Mouse (Mus musculus) adrenal gland, adult 8-10 months (tissue): Measurements from ENCODE around the gene Itgbl1. TPM values are rescaled to one million over a fixed set of nuclear protein-coding genes. Genes with fewer than 3 reads are reported as not detected.
"Not testable (repeated sequence)": the region's sequence is repeated elsewhere in the genome, so short reads cannot be mapped to it uniquely, and the experiment has no call there.

ENCODE experiments used
- DNase-seq: peaks from one replicate; pipeline ENCODE4 v3.0.0; 2022
- total RNA-seq, 4 experiments: library from RNA; stranded (reverse); gene quantifications; 2 replicates each; pipeline ENCODE4 v1.2.4; 2022

Gene Itgbl1
- total RNA-seq: 1 to 10 TPM; 1.9 to 4.6 (median 2.4) TPM

DNA sequence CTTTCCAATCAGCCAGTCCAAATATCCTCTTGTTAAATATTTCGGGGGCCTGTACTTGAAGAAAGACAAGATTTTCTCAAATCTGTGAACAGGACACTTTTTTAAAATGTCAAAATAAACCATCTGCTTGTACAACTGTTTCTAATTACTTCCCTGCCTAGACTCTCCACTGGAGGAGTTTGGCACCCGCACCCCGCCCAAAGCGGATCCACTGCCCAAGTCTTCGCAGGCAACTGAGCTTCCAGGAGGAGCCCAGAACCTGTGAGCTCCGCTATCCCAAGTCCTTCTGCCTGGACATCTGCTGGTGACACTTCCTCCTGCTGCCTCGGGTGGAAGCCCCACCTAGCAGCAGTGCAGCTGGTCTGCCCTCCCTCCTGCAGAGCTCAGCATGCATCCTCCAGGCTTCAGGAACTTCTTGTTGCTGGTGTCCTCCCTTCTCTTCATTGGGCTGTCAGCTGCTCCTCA lies at the start of gene Itgbl1:
Gene Itgbl1 (plus strand): TSS at position 51 of the 465 bp plus-strand sequence.
- DNase-seq: no peak

GRCm38 (mm10) chr14:123622969-123623368 lies 36.8 kb upstream of the Itgbl1 start:
- DNase-seq: no peak

GRCm38 (mm10) chr14:123626501-123627179 lies 33.1 kb upstream of the Itgbl1 start, which contains the start of gene Nalcn:
Gene Nalcn (minus strand): TSS chr14:123627144.
- no peak for DNase-seq

DNA sequence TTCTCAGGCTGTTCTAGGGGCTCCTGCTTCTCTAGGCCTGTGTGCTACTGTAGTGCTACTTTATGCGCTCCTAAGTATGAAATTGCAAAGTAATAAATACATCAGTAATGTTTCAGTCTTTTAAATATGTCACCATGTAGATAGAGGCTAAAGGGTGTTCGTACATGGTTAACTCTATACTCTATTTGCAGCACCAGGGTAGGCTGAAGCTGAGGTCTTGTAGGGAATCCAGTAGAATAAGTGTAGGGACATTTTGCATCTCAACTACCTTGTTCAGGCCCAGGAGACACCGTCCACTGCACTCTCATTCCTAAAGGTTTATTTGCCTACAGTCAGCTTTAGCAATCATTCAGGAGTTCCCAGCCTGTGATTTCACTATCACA lies 32.6 kb upstream of the Itgbl1 start:
- no peak for DNase-seq

GRCm38 (mm10) chr14:123661091-123661491 lies 1.3 kb downstream of the Itgbl1 start:
- peak; percentile 11 for DNase-seq

DNA sequence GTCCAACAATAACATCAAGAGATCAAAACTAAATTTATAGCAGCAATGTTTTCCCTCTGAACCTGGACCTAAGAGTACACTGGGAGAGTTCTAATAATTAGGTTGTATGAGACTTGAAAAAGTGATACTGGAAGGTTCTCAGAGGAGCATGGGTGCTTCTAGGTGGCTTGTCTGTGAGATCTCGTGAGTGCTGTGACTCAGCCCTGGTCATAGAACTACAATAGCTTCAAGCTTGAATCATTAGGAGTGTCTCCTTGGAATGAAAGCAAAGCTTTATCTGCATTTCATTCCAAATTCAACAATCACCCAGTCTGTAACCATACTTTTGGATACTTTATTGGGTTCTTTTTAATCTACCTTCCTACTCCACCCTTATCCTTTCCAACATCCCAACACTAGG lies 2.6 kb downstream of the Itgbl1 start:
- DNase-seq: no peak

DNA sequence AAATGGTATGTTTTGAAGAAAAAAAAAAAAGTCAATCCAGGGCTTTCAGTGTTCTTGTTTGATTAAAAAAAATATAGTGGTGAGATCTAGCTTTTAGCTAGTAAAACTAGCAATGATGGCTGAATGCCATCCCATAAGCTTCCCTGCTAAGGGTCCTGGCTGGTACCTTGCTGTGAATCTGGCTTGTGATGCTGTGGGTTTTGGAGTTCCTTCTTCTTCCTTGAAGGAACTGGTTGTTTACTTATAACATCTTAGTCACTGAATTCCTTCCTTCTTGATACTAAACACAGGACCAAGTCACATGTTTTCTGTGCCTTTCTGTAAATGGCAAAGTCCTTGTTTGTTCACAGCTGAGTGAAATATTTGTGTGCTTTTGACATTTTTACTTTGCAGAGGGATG lies 3.4 kb downstream of the Itgbl1 start:
- DNase-seq: no peak

DNA sequence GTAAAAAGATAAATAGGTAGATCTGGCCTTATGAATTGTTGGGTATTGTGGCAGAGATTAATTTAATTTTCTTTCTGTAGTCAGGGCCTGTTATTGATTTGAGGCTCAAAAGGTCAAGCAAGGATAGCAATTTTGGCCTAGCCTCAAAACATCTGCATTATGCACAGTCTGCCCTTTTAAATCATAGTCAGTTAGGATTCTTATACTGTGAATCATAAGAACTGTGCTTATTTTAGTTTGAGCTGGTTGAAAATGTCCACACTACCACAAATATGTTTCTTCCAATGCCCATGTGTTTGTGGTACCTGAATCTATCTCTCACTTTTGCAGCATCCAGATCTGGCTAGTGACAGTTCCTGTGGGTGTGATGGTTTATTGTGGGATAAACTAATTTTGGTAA lies 4.7 kb downstream of the Itgbl1 start:
- DNase-seq: no peak

- DNase-seq: not testable (repeated sequence)
Measured at GRCm38 (mm10) chr14:123671076-123671475, 11.3 kb downstream of the Itgbl1 start.

- no peak for DNase-seq
Measured at GRCm38 (mm10) chr14:123678091-123678490, 18.3 kb downstream of the Itgbl1 start.

- DNase-seq: no peak
Measured at GRCm38 (mm10) chr14:123714751-123715150, 55.0 kb downstream of the Itgbl1 start.

- DNase-seq: no peak
Measured at GRCm38 (mm10) chr14:123742055-123742454, 82.3 kb downstream of the Itgbl1 start.

DNA sequence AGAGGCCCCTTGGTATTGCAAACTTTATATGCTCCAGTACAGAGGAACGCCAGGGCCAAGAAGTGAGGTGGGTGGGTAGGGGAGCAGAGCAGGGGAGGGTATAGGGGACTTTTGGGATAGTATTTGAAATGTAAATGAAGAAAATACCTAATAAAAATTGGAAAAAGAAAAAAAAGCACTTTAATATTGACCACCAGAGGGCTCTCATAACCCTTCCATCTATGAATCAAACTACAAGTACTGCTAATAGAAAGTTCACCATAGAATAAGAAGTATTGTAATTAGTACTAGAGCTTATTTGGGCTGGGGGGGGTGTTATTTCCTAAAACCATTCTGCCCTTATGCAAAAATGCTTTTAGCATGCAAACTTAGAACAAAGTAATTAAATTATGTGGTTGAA lies 91.2 kb downstream of the Itgbl1 start:
- no peak for DNase-seq

DNA sequence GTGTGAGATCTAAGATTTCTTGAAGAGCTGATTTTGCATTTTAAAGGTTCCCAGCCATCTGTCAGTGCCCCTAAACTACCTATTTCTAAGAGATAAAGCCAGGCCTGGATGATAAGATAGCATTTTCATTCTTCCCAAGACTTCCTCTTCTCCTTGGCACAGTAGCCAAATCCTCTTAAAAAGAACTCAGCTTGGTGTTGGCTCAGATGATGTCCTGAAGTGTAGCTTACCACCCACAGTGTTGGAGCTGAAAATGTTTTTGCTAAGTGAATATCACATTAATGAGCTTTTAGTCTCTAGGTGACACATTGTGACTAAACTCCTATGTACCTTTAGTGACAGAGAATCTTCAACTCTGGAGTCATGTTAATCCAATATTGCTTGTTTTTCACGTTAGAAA lies 99.8 kb downstream of the Itgbl1 start:
- DNase-seq: no peak

DNA sequence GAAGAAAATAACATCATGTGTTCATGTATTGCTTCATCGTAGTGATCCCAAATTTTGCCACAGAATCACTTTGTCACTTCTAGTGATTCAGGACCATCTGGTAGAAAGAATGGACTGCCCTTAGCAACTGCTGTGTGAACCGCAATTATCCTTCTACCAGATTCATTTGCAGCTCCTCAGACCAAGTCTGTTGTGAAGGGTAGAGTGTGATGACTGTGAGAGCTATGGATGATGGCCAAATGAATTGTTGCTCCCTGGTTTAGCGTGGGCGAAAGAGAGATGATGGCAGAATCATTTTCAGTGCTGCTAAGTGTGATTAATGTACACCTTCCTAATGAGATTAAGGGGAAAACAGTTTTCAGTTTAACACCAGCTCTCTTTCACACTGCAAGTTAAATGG lies 100.3 kb downstream of the Itgbl1 start:
- no peak for DNase-seq

- no peak for DNase-seq
Measured at GRCm38 (mm10) chr14:123801744-123802143, 142.0 kb downstream of the Itgbl1 start.

GRCm38 (mm10) chr14:123837662-123838061 lies 177.9 kb downstream of the Itgbl1 start:
- no peak for DNase-seq

DNA sequence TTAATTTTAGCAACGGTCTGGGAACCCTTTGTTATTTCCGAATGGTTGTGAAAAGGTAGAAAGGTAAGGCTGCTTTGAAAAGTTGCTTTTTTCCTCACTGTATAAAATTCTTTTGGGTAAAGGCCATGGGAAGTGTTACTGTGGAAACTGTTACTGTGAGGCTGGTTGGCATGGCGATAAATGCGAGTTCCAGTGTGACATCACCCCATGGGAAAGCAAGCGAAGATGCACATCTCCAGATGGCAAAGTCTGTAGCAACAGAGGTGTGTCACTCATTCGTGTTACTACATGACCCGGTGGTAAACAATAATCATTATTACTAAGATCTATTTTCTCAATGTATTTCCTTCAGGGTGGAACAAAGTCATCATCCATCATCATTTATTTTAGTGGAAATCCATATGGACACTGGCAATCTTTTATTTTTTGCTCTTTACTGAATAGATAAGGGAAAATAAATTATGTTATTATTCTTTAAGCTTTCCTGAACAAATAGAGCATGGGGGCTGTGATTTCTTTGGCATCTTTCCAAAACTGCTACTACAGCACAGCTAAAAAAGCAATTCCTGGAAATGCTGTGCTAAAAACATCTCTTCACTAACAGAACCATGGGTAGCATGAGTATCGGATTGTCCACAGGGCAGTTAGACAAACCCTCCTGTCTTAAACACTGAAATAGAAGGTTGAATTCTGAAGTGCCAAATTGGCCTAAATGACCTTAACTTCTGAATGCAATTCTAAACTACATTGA lies 184.1 kb downstream of the Itgbl1 start:
- DNase-seq: no peak

DNA sequence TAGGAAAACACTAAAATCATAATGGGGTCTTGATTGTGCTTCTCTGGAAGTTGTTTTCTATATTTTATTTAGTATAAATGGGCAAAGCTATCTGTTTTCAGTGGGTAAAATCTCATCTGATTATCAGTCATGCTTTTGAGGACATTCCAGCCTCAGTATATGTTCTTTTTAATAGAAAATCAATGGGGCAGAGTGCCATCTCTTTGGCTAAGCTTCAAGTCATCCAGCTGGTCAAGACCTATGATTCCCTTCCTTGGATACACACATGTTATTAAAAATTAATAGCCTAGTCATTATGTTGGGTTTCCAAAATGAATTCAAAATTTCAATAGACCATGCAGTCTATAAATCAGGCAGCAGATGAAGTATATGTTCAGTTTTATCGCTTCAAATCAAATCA lies 204.8 kb downstream of the Itgbl1 start:
- no peak for DNase-seq

GRCm38 (mm10) chr14:123865779-123866726 lies 206.3 kb downstream of the Itgbl1 start:
- no peak for DNase-seq

- DNase-seq: no peak
Measured at GRCm38 (mm10) chr14:123927903-123928302, 268.1 kb downstream of the Itgbl1 start.

- no peak for DNase-seq
Measured at GRCm38 (mm10) chr14:123966531-123966930, 306.8 kb downstream of the Itgbl1 start.

DNA sequence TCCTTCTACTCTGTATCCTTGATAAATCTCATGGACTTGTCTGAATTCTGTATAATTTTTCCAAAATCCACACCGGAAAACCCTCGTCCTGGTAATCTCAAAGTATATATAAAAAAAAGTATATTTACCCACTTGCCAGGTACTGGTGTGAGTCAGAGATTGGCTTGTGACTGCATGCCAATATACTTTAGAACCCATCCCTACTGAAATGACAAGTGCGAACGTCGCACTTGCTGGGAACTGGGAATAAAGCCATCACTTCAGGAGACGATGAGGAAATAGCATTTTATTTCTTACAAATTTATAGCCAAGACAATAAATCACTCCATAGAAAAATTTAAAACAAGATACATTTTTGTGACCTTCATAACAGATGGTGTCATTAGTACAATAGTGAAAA lies 308.2 kb downstream of the Itgbl1 start:
- DNase-seq: no peak
